Mouse (Mus musculus) heart, postnatal 0 days (tissue): ENCODE measurements around the gene Cux1.

Experiments
- CTCF ChIP-seq: IDR thresholded peaks from 2 replicates; pipeline ENCODE4 v1.5.1; 2016; ENCODE audit warnings: antibody characterized with exemption, control low read depth, low read depth
- EP300 ChIP-seq: IDR thresholded peaks from 2 replicates; pipeline ENCODE4 v1.6.1; 2016; ENCODE audit warnings: antibody characterized with exemption, low read depth

GRCm38 (mm10) chr5:136300880-136301279, 266.4 kb downstream of the Cux1 start:
- TF ChIP-seq CTCF (no peak), EP300 (no peak)
